Mouse (Mus musculus): ENCODE measurements around the gene Gm20441. TPM values are rescaled to one million over a fixed set of nuclear protein-coding genes. Genes with fewer than 3 reads are reported as not detected.

Gm20441 gene
- polyA plus RNA-seq, 1 experiment from 2014 or later = 0.47 TPM

GRCm38 (mm10) chr10:75744017-75744416 lies 36.7 kb downstream of the Gm20441 start:
- no peaks in the 10 kb centered on the region for H3K27me3 ChIP-seq
- no peak overlapping the region for H3K27ac ChIP-seq
- no peak overlapping the region for H3K4me3 ChIP-seq
- peak; percentile 46 for ATAC-seq (ENCODE audit: insufficient number of reproducible peaks, low FRiP score, low TSS enrichment, low read depth)
- H3K36me3 ChIP-seq = peaks cover 92% of the 10 kb centered on the region
- H3K4me1 ChIP-seq = no peaks in the 10 kb centered on the region
- H3K4me2 ChIP-seq = no peak overlapping the region
- 41% methylated on average over 3 of the region's 3 CpGs for WGBS
- no peak overlapping the region for H3K9ac ChIP-seq
- no peaks in the 10 kb centered on the region for H3K9me3 ChIP-seq

GRCm38 (mm10) chr10:75743369-75743768 lies 37.4 kb downstream of the Gm20441 start:
- no peak overlapping the region for H3K4me3 ChIP-seq
- no peaks in the 10 kb centered on the region for H3K9me3 ChIP-seq
- no peak overlapping the region for H3K4me2 ChIP-seq
- WGBS = 90% methylated on average over 12 of the region's 12 CpGs
- H3K27ac ChIP-seq = no peak overlapping the region
- H3K27me3 ChIP-seq = no peaks in the 10 kb centered on the region
- H3K4me1 ChIP-seq = no peaks in the 10 kb centered on the region
- peaks cover 92% of the 10 kb centered on the region for H3K36me3 ChIP-seq
- ATAC-seq (ENCODE audit: insufficient number of reproducible peaks, low FRiP score, low TSS enrichment, low read depth) = no peak
- H3K9ac ChIP-seq = no peak overlapping the region

- H3K4me1 ChIP-seq = no peaks in the 10 kb centered on the region
- WGBS = 95% methylated on average over 3 of the region's 3 CpGs
- no peak overlapping the region for H3K4me3 ChIP-seq
- H3K9ac ChIP-seq = no peak overlapping the region
- no peak overlapping the region for H3K4me2 ChIP-seq
- H3K27ac ChIP-seq = no peak overlapping the region
- H3K27me3 ChIP-seq = no peaks in the 10 kb centered on the region
- no peak for ATAC-seq (ENCODE audit: insufficient number of reproducible peaks, low FRiP score, low TSS enrichment, low read depth)
- H3K36me3 ChIP-seq = peaks cover 89% of the 10 kb centered on the region
- no peaks in the 10 kb centered on the region for H3K9me3 ChIP-seq
Measured at GRCm38 (mm10) chr10:75740866-75741265, 39.9 kb downstream of the Gm20441 start.

- Histone ChIP-seq H3K4me3 (no peak overlapping the region), H3K36me3 (peaks cover 89% of the 10 kb centered on the region), H3K9ac (no peak overlapping the region), H3K4me2 (no peak overlapping the region), H3K27me3 (no peaks in the 10 kb centered on the region), H3K4me1 (no peaks in the 10 kb centered on the region), H3K9me3 (no peaks in the 10 kb centered on the region), H3K27ac (no peak overlapping the region)
- 93% methylated on average over 7 of the region's 7 CpGs for WGBS
- no peak for ATAC-seq (ENCODE audit: insufficient number of reproducible peaks, low FRiP score, low TSS enrichment, low read depth)
Measured at GRCm38 (mm10) chr10:75725449-75725848, 55.3 kb downstream of the Gm20441 start.

Other genes starting within 250 kb of the Gm20441 start
- gene Lrrc75b, start 220.6 kb downstream of the Gm20441 start, polyA plus RNA-seq (2015; fragmentation: Nextera tagmentation; extraction: Ambion mirVana) = 3.5 TPM in 2 replicates
- 0.67 and 0.93 TPM in 2 replicates for gene Ggt1, start 219.3 kb downstream of the Gm20441 start, polyA plus RNA-seq (2015; fragmentation: Nextera tagmentation; extraction: Ambion mirVana)
- 1.6 and 2.9 TPM in 2 replicates for gene Ggt5, start 191.6 kb downstream of the Gm20441 start, polyA plus RNA-seq (2015; fragmentation: Nextera tagmentation; extraction: Ambion mirVana)
- gene Susd2, start 136.9 kb downstream of the Gm20441 start, polyA plus RNA-seq (2015; fragmentation: Nextera tagmentation; extraction: Ambion mirVana) = 10.9 and 14.3 TPM in 2 replicates
- 27.9 and 29.3 TPM in 2 replicates for gene Cabin1, start 16.6 kb downstream of the Gm20441 start, polyA plus RNA-seq (2015; fragmentation: Nextera tagmentation; extraction: Ambion mirVana)
- 51.6 and 55.6 TPM in 2 replicates for gene Ddt, start 7.5 kb downstream of the Gm20441 start, polyA plus RNA-seq (2015; fragmentation: Nextera tagmentation; extraction: Ambion mirVana)
- gene Gstt3, start 460 bp upstream of the Gm20441 start, polyA plus RNA-seq (2015; fragmentation: Nextera tagmentation; extraction: Ambion mirVana) = 30.0 and 33.1 TPM in 2 replicates
- gene Gstt1, start 17.6 kb upstream of the Gm20441 start, polyA plus RNA-seq (2015; fragmentation: Nextera tagmentation; extraction: Ambion mirVana) = 18.1 and 21.6 TPM in 2 replicates
- not detected in 2 replicates for gene Gstt4, start 41.6 kb upstream of the Gm20441 start, polyA plus RNA-seq (2015; fragmentation: Nextera tagmentation; extraction: Ambion mirVana)
- gene Gstt2, start 56.5 kb upstream of the Gm20441 start, polyA plus RNA-seq (2015; fragmentation: Nextera tagmentation; extraction: Ambion mirVana) = 11.3 and 14.5 TPM in 2 replicates
- 1,299 and 1,540 TPM in 2 replicates for gene Mif, start 79.3 kb upstream of the Gm20441 start, polyA plus RNA-seq (2015; fragmentation: Nextera tagmentation; extraction: Ambion mirVana)
- 2.7 and 3.2 TPM in 2 replicates for gene Derl3, start 112.5 kb upstream of the Gm20441 start, polyA plus RNA-seq (2015; fragmentation: Nextera tagmentation; extraction: Ambion mirVana)
- 185 and 188 TPM in 2 replicates for gene Smarcb1, start 140.7 kb upstream of the Gm20441 start, polyA plus RNA-seq (2015; fragmentation: Nextera tagmentation; extraction: Ambion mirVana)
- 17.5 and 31.0 TPM in 2 replicates for gene Chchd10, start 152.2 kb upstream of the Gm20441 start, polyA plus RNA-seq (2015; fragmentation: Nextera tagmentation; extraction: Ambion mirVana)
- gene Mmp11, start 155.5 kb upstream of the Gm20441 start, polyA plus RNA-seq (2015; fragmentation: Nextera tagmentation; extraction: Ambion mirVana) = 205 and 245 TPM in 2 replicates
- gene Gm867, start 159.7 kb upstream of the Gm20441 start, polyA plus RNA-seq (2015; fragmentation: Nextera tagmentation; extraction: Ambion mirVana) = 0.41 TPM in 1 of 2 replicates, not detected in the other
- 1.1 TPM in 2 replicates for gene Vpreb3, start 162.1 kb upstream of the Gm20441 start, polyA plus RNA-seq (2015; fragmentation: Nextera tagmentation; extraction: Ambion mirVana)
- gene Gm5134, start 173.6 kb upstream of the Gm20441 start, polyA plus RNA-seq (2015; fragmentation: Nextera tagmentation; extraction: Ambion mirVana) = not detected in 2 replicates

Measured in limb, embryonic 15.5 days (tissue).